Mouse (Mus musculus): ENCODE data around the gene Scn4a.

GRCm38 (mm10) chr11:106305348-106306064 is 47.6 kb downstream of the Scn4a start:
- TF ChIP-seq GATA1 (IDR thresholded peaks at IDR 0.05; ENCODE audit: low read length) (no peak), TAL1 (IDR thresholded peaks at IDR 0.05; ENCODE audit: low read length) (no peak)
